13 mouse cellular contexts compared by ENCODE assay signal in genomic region chr14:121987287-121987686, GRCm38 (mm10). TPM values are rescaled to one million over a fixed set of nuclear protein-coding genes. Genes with fewer than 3 reads are reported as not detected.
A peak's percentile ranks its signal among the peaks of the same experiment; 100 is the strongest.
DNase-seq lines count a peak whose midpoint lies in the region; ATAC-seq and TF ChIP-seq lines count a peak whose summit lies in the region.
"Had no signal": no experiment of that assay in that cellular context is flagged by ENCODE, and none has a peak within 500 bp of the region (broad histone marks: within the 10 kb centered on the region; RNA-seq: fewer than 3 reads in every experiment).

No protein-coding gene starts in this region.

- H3K27ac ChIP-seq in heart, postnatal 0 days (ENCODE audit: low read depth) = 0 out of 2 replicates have a peak overlapping the region, but pooled peaks have one; percentile 34
- no peak overlapping the region for H3K27ac ChIP-seq in hindbrain, embryonic 16.5 days (ENCODE audit: low read depth, low read length)
- no peak overlapping the region for H3K27ac ChIP-seq in forebrain, embryonic 14.5 days (ENCODE audit: low read depth, low read length)
- H3K27ac ChIP-seq: limb, embryonic 15.5 days had no signal

- no peaks in the 10 kb centered on the region for H3K9me3 ChIP-seq in heart, postnatal 0 days (replicated peaks; ENCODE audit: control insufficient read depth, low read length)
- no peaks in the 10 kb centered on the region for H3K9me3 ChIP-seq in hindbrain, embryonic 16.5 days (ENCODE audit: control insufficient read depth, low read length)
- H3K9me3 ChIP-seq in forebrain, embryonic 14.5 days (replicated peaks; ENCODE audit: control insufficient read depth, low read length) = no peaks in the 10 kb centered on the region
- H3K9me3 ChIP-seq: limb, embryonic 15.5 days had no signal

- no peak for TF ChIP-seq CTCF in heart, postnatal 0 days (IDR thresholded peaks at IDR 0.05; ENCODE audit: low read depth)
- TF ChIP-seq CTCF in C2C12 (IDR thresholded peaks at IDR 0.05; ENCODE audit: control insufficient read depth, insufficient read depth, insufficient read length) = no peak

- peaks cover 2% of the 10 kb centered on the region for H3K79me3 ChIP-seq in C2C12 (ENCODE audit: low read depth)

- no peak overlapping the region for H3ac ChIP-seq in C2C12 (ENCODE audit: control insufficient read depth, insufficient read length, low read depth)

- TF ChIP-seq EP300 in heart, postnatal 0 days (IDR thresholded peaks at IDR 0.05; ENCODE audit: low read depth) = no peak

- ATAC-seq in heart, postnatal 0 days (ENCODE audit: insufficient read depth, low read depth) = no peak
- ATAC-seq in neutrophil, adult 5-6 weeks (ENCODE audit: extremely low read depth, insufficient number of reproducible peaks, low FRiP score, poor library complexity, severe bottlenecking) = peak; percentile 71
- no peak for ATAC-seq in hindbrain, embryonic 16.5 days
- no peak for ATAC-seq in forebrain, embryonic 14.5 days

- H3K4me2 ChIP-seq in heart, postnatal 0 days (ENCODE audit: low read depth, low read length) = no peak overlapping the region
- H3K4me2 ChIP-seq in hindbrain, embryonic 16.5 days (ENCODE audit: low read length) = no peak overlapping the region
- H3K4me2 ChIP-seq in forebrain, embryonic 14.5 days (ENCODE audit: low read length) = no peak overlapping the region
- H3K4me2 ChIP-seq: limb, embryonic 15.5 days had no signal

- H3K36me3 ChIP-seq in heart, postnatal 0 days (replicated peaks; ENCODE audit: control insufficient read depth, insufficient read depth, low read length) = 0 out of 2 replicates have a peak, but pooled peaks cover 6% of the 10 kb centered on the region
- H3K36me3 ChIP-seq in C2C12 (ENCODE audit: control insufficient read depth, insufficient read depth) = no peaks in the 10 kb centered on the region
- H3K36me3 ChIP-seq in hindbrain, embryonic 16.5 days (ENCODE audit: control insufficient read depth, insufficient read depth, low read length) = no peaks in the 10 kb centered on the region
- H3K36me3 ChIP-seq in forebrain, embryonic 14.5 days (ENCODE audit: control insufficient read depth, insufficient read depth, low read length) = no peaks in the 10 kb centered on the region
- H3K36me3 ChIP-seq: limb, embryonic 15.5 days had no signal

- H3K27me3 ChIP-seq in heart, postnatal 0 days (ENCODE audit: control insufficient read depth, insufficient read depth, low read length) = no peaks in the 10 kb centered on the region
- H3K27me3 ChIP-seq in C2C12 (ENCODE audit: control insufficient read depth, insufficient read depth, insufficient read length) = no peaks in the 10 kb centered on the region
- no peaks in the 10 kb centered on the region for H3K27me3 ChIP-seq in hindbrain, embryonic 16.5 days (replicated peaks; ENCODE audit: control insufficient read depth, insufficient read depth, low read length)
- H3K27me3 ChIP-seq in forebrain, embryonic 14.5 days (replicated peaks; ENCODE audit: control insufficient read depth, insufficient read depth, low read length) = no peaks in the 10 kb centered on the region
- H3K27me3 ChIP-seq: limb, embryonic 15.5 days had no signal

- 73% methylated on average over 1 of the region's 1 CpGs for WGBS in heart, postnatal 0 days
- 81% methylated on average over 1 of the region's 1 CpGs for WGBS in hindbrain, embryonic 16.5 days
- WGBS in forebrain, embryonic 14.5 days = 86% methylated on average over 1 of the region's 1 CpGs

- H3K4me3 ChIP-seq in heart, postnatal 0 days (ENCODE audit: low read depth, low read length) = no peak overlapping the region
- no peak overlapping the region for H3K4me3 ChIP-seq in C2C12 (ENCODE audit: insufficient read depth, poor library complexity, severe bottlenecking)
- no peak overlapping the region for H3K4me3 ChIP-seq in hindbrain, embryonic 16.5 days (ENCODE audit: low read length)
- H3K4me3 ChIP-seq in forebrain, embryonic 14.5 days (ENCODE audit: low read depth, low read length) = no peak overlapping the region
- H3K4me3 ChIP-seq: limb, embryonic 15.5 days had no signal

- DNase-seq in heart, postnatal 0 days (ENCODE audit: low spot score) = no peak
- DNase-seq in heart, adult 9 months (ENCODE audit: low spot score in 2 of 2) = no peak
- DNase-seq in brain, adult 2 months (ENCODE audit: low read depth, low spot score) = peak; percentile 84
- no peak for DNase-seq in forebrain, embryonic 14.5 days (ENCODE audit: low spot score)
- DNase-seq: kidney, postnatal 14 days; spleen, adult 18-20 months; thymus, postnatal 25 days had no signal

- no peak overlapping the region for H3K9ac ChIP-seq in heart, postnatal 0 days (replicated peaks; ENCODE audit: low read depth, low read length)
- H3K9ac ChIP-seq in hindbrain, embryonic 16.5 days (ENCODE audit: low read depth, low read length) = no peak overlapping the region
- H3K9ac ChIP-seq in forebrain, embryonic 14.5 days (ENCODE audit: low read length) = no peak overlapping the region
- H3K9ac ChIP-seq: limb, embryonic 15.5 days had no signal

- no peaks in the 10 kb centered on the region for H3K79me2 ChIP-seq in C2C12 (ENCODE audit: control insufficient read depth, insufficient read depth)

- 0 out of 2 replicates have a peak, but pooled peaks cover 8% of the 10 kb centered on the region for H3K4me1 ChIP-seq in heart, postnatal 0 days (ENCODE audit: control insufficient read depth, insufficient read depth)
- no peaks in the 10 kb centered on the region for H3K4me1 ChIP-seq in hindbrain, embryonic 16.5 days (ENCODE audit: control insufficient read depth, insufficient read depth, low read depth, low read length)
- H3K4me1 ChIP-seq in forebrain, embryonic 14.5 days (ENCODE audit: control insufficient read depth, insufficient read depth, low read length) = no peaks in the 10 kb centered on the region

TF ChIP-seq in C2C12, 6 proteins besides CTCF, POLR2A, EP300 and RAD21:
- TF ChIP-seq FOSL1 (IDR thresholded peaks at IDR 0.05; ENCODE audit: insufficient read depth, low read length, poor library complexity, severe bottlenecking) = peak; percentile 45
- no peak for TF ChIP-seq MAX (IDR thresholded peaks at IDR 0.05)

RNA-seq across cellular contexts. Expression of gene Gpr183, which starts 22.3 kb away (rescaled TPM):
- 1.3 and 1.5 TPM in 2 replicates for total RNA-seq in heart, postnatal 0 days (2014; rRNA removed; ENCODE audit: low replicate concordance)
- 0.89 and 1.1 TPM in 2 replicates for polyA plus RNA-seq in heart, postnatal 0 days (2015; fragmentation: Nextera tagmentation; extraction: Ambion mirVana)
- 0.06 TPM for polyA plus RNA-seq in C2C12 (2012; fragmentation: generic; extraction: Trizol)
- 73.9 and 74.6 TPM in 2 replicates for total RNA-seq in neutrophil, adult 5-6 weeks (2017)
- 0.81 and 1.2 TPM in 2 replicates for polyA plus RNA-seq in hindbrain, embryonic 16.5 days (2015; fragmentation: Nextera tagmentation; extraction: Ambion mirVana)
- polyA plus RNA-seq in forebrain, embryonic 14.5 days (2014; fragmentation: Nextera tagmentation; extraction: Ambion mirVana) = 0.74 and 1.1 TPM in 2 replicates

RNA-seq across cellular contexts. Expression of gene Timm8a2, which starts 47.2 kb away (rescaled TPM):
- total RNA-seq in heart, postnatal 0 days (2014; rRNA removed; ENCODE audit: low replicate concordance) = not detected in 2 replicates
- not detected in 2 replicates for polyA plus RNA-seq in heart, postnatal 0 days (2015; fragmentation: Nextera tagmentation; extraction: Ambion mirVana)
- polyA plus RNA-seq in C2C12 (2012; fragmentation: generic; extraction: Trizol) = not detected
- 1.2 and 2.7 TPM in 2 replicates for total RNA-seq in neutrophil, adult 5-6 weeks (2017)
- polyA plus RNA-seq in hindbrain, embryonic 16.5 days (2015; fragmentation: Nextera tagmentation; extraction: Ambion mirVana) = not detected in 2 replicates
- polyA plus RNA-seq in forebrain, embryonic 14.5 days (2014; fragmentation: Nextera tagmentation; extraction: Ambion mirVana) = not detected in 2 replicates
- total RNA-seq: left cerebral cortex, adult 18-20 months had no signal
- polyA plus RNA-seq: heart, embryonic 14.5 days; limb, embryonic 15.5 days had no signal
